Mouse (Mus musculus): ENCODE results near the gene Rnf208. TPM values are rescaled to one million over a fixed set of nuclear protein-coding genes. Genes with fewer than 3 reads are reported as not detected.

Rnf208 gene
- polyA plus RNA-seq, 1 experiment, result 0.22 TPM

Other genes with a start within 250 kb of the Rnf208 start
- gene Nsmf, start 187.9 kb upstream of the Rnf208 start, polyA plus RNA-seq (2012; fragmentation: generic; extraction: Trizol), result 30.6 TPM
- gene Entpd8, start 162.0 kb upstream of the Rnf208 start, polyA plus RNA-seq (2012; fragmentation: generic; extraction: Trizol), result not detected
- not detected for gene Noxa1, start 147.1 kb upstream of the Rnf208 start, polyA plus RNA-seq (2012; fragmentation: generic; extraction: Trizol)
- 0.56 TPM for gene Nrarp, start 61.5 kb upstream of the Rnf208 start, polyA plus RNA-seq (2012; fragmentation: generic; extraction: Trizol)
- gene Tor4a, start 45.4 kb upstream of the Rnf208 start, polyA plus RNA-seq (2012; fragmentation: generic; extraction: Trizol), result 15.5 TPM
- 47.4 TPM for gene Nelfb, start 30.8 kb upstream of the Rnf208 start, polyA plus RNA-seq (2012; fragmentation: generic; extraction: Trizol)
- not detected for gene Stpg3, start 27.6 kb upstream of the Rnf208 start, polyA plus RNA-seq (2012; fragmentation: generic; extraction: Trizol)
- gene Fam166a, start 23.5 kb upstream of the Rnf208 start, polyA plus RNA-seq (2012; fragmentation: generic; extraction: Trizol), result not detected
- gene Tubb4b, start 17.6 kb upstream of the Rnf208 start, polyA plus RNA-seq (2012; fragmentation: generic; extraction: Trizol), result 800 TPM
- not detected for gene Slc34a3, start 7.9 kb upstream of the Rnf208 start, polyA plus RNA-seq (2012; fragmentation: generic; extraction: Trizol)
- not detected for gene Rnf224, start 5.5 kb upstream of the Rnf208 start, polyA plus RNA-seq (2012; fragmentation: generic; extraction: Trizol)
- 0.25 TPM for gene Cysrt1, start 197 bp downstream of the Rnf208 start, polyA plus RNA-seq (2012; fragmentation: generic; extraction: Trizol)
- 3.9 TPM for gene AL732309.1, start 4.6 kb downstream of the Rnf208 start, polyA plus RNA-seq (2012; fragmentation: generic; extraction: Trizol)
- 28.5 TPM for gene Tmem203, start 13.2 kb downstream of the Rnf208 start, polyA plus RNA-seq (2012; fragmentation: generic; extraction: Trizol)
- 7.4 TPM for gene Tprn, start 20.4 kb downstream of the Rnf208 start, polyA plus RNA-seq (2012; fragmentation: generic; extraction: Trizol)
- 143 TPM for gene Ssna1, start 30.2 kb downstream of the Rnf208 start, polyA plus RNA-seq (2012; fragmentation: generic; extraction: Trizol)
- 89.4 TPM for gene Anapc2, start 30.2 kb downstream of the Rnf208 start, polyA plus RNA-seq (2012; fragmentation: generic; extraction: Trizol)
- not detected for gene Tmem210, start 45.9 kb downstream of the Rnf208 start, polyA plus RNA-seq (2012; fragmentation: generic; extraction: Trizol)
- gene Lrrc26, start 47.7 kb downstream of the Rnf208 start, polyA plus RNA-seq (2012; fragmentation: generic; extraction: Trizol), result not detected
- 0.02 TPM for gene Grin1, start 76.9 kb downstream of the Rnf208 start, polyA plus RNA-seq (2012; fragmentation: generic; extraction: Trizol)
- 38.0 TPM for gene Man1b1, start 90.1 kb downstream of the Rnf208 start, polyA plus RNA-seq (2012; fragmentation: generic; extraction: Trizol)
- gene Dpp7, start 114.1 kb downstream of the Rnf208 start, polyA plus RNA-seq (2012; fragmentation: generic; extraction: Trizol), result 22.4 TPM
- gene Uap1l1, start 123.4 kb downstream of the Rnf208 start, polyA plus RNA-seq (2012; fragmentation: generic; extraction: Trizol), result 96.6 TPM
- gene Sapcd2, start 130.1 kb downstream of the Rnf208 start, polyA plus RNA-seq (2012; fragmentation: generic; extraction: Trizol), result 25.8 TPM
- not detected for gene Entpd2, start 153.6 kb downstream of the Rnf208 start, polyA plus RNA-seq (2012; fragmentation: generic; extraction: Trizol)
- 79.9 TPM for gene Npdc1, start 157.1 kb downstream of the Rnf208 start, polyA plus RNA-seq (2012; fragmentation: generic; extraction: Trizol)
- 0.08 TPM for gene Fut7, start 181.0 kb downstream of the Rnf208 start, polyA plus RNA-seq (2012; fragmentation: generic; extraction: Trizol)
- gene Abca2, start 186.4 kb downstream of the Rnf208 start, polyA plus RNA-seq (2012; fragmentation: generic; extraction: Trizol), result 4.2 TPM
- gene Clic3, start 214.6 kb downstream of the Rnf208 start, polyA plus RNA-seq (2012; fragmentation: generic; extraction: Trizol), result 0.15 TPM
- 12.3 TPM for gene Paxx, start 218.8 kb downstream of the Rnf208 start, polyA plus RNA-seq (2012; fragmentation: generic; extraction: Trizol)
- not detected for gene Ptgds, start 227.8 kb downstream of the Rnf208 start, polyA plus RNA-seq (2012; fragmentation: generic; extraction: Trizol)

All from C2C12 (cell line).